Mouse (Mus musculus) embryonic facial prominence, embryonic 14.5 days (tissue): ENCODE data around the gene Ybx2. TPM values are rescaled to one million over a fixed set of nuclear protein-coding genes. Genes with fewer than 3 reads are reported as not detected.
A peak's percentile ranks its signal among the peaks of the same experiment; 100 is the strongest.

Experiments
- ATAC-seq: fragments of 200-750 bp; cut with Nextera tagmentation; 2 replicates; pipeline ENCODE4 v1.8.0; 2017; ENCODE audit warnings: low read depth, moderate number of reproducible peaks, moderate TSS enrichment
- DNase-seq: peaks from one replicate; pipeline ENCODE4 v3.0.0-alpha.2; 2015; ENCODE audit warnings: low spot score
- H3K27ac ChIP-seq: fragments of 300-500 bp; sonication (generic); replicated peaks from 2 replicates; pipeline ENCODE4 v1.5.1; 2014; ENCODE audit warnings: low read depth, mild to moderate bottlenecking, low read length, moderate library complexity
- H3K27me3 ChIP-seq: fragments of 300-500 bp; sonication (generic); replicated peaks from 2 replicates; pipeline ENCODE4 v1.6.1; 2014; ENCODE audit warnings: low read length; ENCODE audit not compliant: control insufficient read depth, insufficient read depth
- H3K36me3 ChIP-seq: fragments of 300-500 bp; sonication (generic); 2 replicates; pipeline ENCODE4 v1.6.1; 2014; ENCODE audit warnings: low read length, mixed read lengths; ENCODE audit not compliant: control insufficient read depth, insufficient read depth
- H3K4me1 ChIP-seq: fragments of 300-500 bp; sonication (generic); 2 replicates; pipeline ENCODE4 v1.6.1; 2014; ENCODE audit warnings: antibody characterized with exemption, low read length; ENCODE audit not compliant: control insufficient read depth, insufficient read depth
- H3K4me2 ChIP-seq: fragments of 300-500 bp; sonication (generic); 2 replicates; pipeline ENCODE4 v1.6.1; 2014; ENCODE audit warnings: low read depth, mild to moderate bottlenecking, low read length, moderate library complexity, mixed read lengths
- H3K4me3 ChIP-seq: fragments of 300-500 bp; sonication (generic); 2 replicates; pipeline ENCODE4 v1.5.1; 2014; ENCODE audit warnings: low read depth, mild to moderate bottlenecking, low read length
- H3K9ac ChIP-seq: fragments of 300-500 bp; sonication (generic); 2 replicates; pipeline ENCODE4 v1.6.1; 2014; ENCODE audit warnings: low read depth, mild to moderate bottlenecking, low read length, moderate library complexity, mixed read lengths
- H3K9me3 ChIP-seq: fragments of 300-500 bp; sonication (generic); 2 replicates; pipeline ENCODE4 v1.6.1; 2016; ENCODE audit warnings: low read length; ENCODE audit not compliant: control insufficient read depth
- WGBS: fragments of 180-500 bp; shearing (Covaris S2); extraction: QIAGEN DNeasy Blood & Tissue Kit; methylation state at CpG from one replicate; pipeline ENCODE4 v1.1.7; 2014; 5-methylcytosine and 5-hydroxymethylcytosine counted together
- polyA plus RNA-seq: library from polyadenylated mRNA; unstranded; fragments of >200 nt; fragmentation: Nextera tagmentation; extraction: Ambion mirVana; gene quantifications from 2 replicates; pipeline ENCODE4 v1.2.1, GENCODE M21; 2014

The Ybx2 gene
- polyA plus RNA-seq, 1 experiment from 2014 or later = 4.2 TPM

GRCm38 (mm10) chr11:69901993-69902392, 33.6 kb upstream of the Ybx2 start:
- peaks cover 19% of the 10 kb centered on the region for H3K4me1 ChIP-seq
- peak overlapping the region; percentile 87 for H3K4me3 ChIP-seq
- no peaks in the 10 kb centered on the region for H3K27me3 ChIP-seq
- no peaks in the 10 kb centered on the region for H3K9me3 ChIP-seq
- H3K4me2 ChIP-seq = peak overlapping the region; percentile 98
- DNase-seq (no peak), ATAC-seq (no peak)
- H3K36me3 ChIP-seq = peaks cover 35% of the 10 kb centered on the region
- peak overlapping the region; percentile 96 for H3K27ac ChIP-seq
- WGBS = under 1% methylated on average over 37 of the region's 39 CpGs
- peak overlapping the region; percentile 88 for H3K9ac ChIP-seq

GRCm38 (mm10) chr11:69902972-69903371, 32.6 kb upstream of the Ybx2 start:
- H3K27me3 ChIP-seq = no peaks in the 10 kb centered on the region
- no peak for DNase-seq
- no peak for ATAC-seq
- H3K9me3 ChIP-seq = no peaks in the 10 kb centered on the region
- H3K36me3 ChIP-seq = peaks cover 45% of the 10 kb centered on the region
- peaks cover 19% of the 10 kb centered on the region for H3K4me1 ChIP-seq
- peak overlapping the region; percentile 87; the same call in 1 of the 2 replicates for H3K4me3 ChIP-seq
- H3K4me2 ChIP-seq = peak overlapping the region; percentile 98
- H3K9ac ChIP-seq = peak overlapping the region; percentile 40; the same call in 1 of the 2 replicates
- 92% methylated on average over 8 of the region's 13 CpGs for WGBS
- no peak overlapping the region for H3K27ac ChIP-seq

- no peak for DNase-seq
- no peak overlapping the region for H3K9ac ChIP-seq
- H3K4me1 ChIP-seq = peaks cover 14% of the 10 kb centered on the region
- no peaks in the 10 kb centered on the region for H3K9me3 ChIP-seq
- H3K4me3 ChIP-seq = no peak overlapping the region
- peaks cover 58% of the 10 kb centered on the region for H3K36me3 ChIP-seq
- ATAC-seq = no peak
- H3K27ac ChIP-seq = no peak overlapping the region
- WGBS = 90% methylated on average over 8 of the region's 9 CpGs
- H3K27me3 ChIP-seq = no peaks in the 10 kb centered on the region
- no peak overlapping the region for H3K4me2 ChIP-seq
Observed at GRCm38 (mm10) chr11:69904311-69904710, 31.3 kb upstream of the Ybx2 start.

- 91% methylated on average over 11 of the region's 11 CpGs for WGBS
- H3K36me3 ChIP-seq = peaks cover 96% of the 10 kb centered on the region
- no peak overlapping the region for H3K4me3 ChIP-seq
- H3K9me3 ChIP-seq = no peaks in the 10 kb centered on the region
- H3K4me2 ChIP-seq = no peak overlapping the region
- no peak for ATAC-seq
- H3K4me1 ChIP-seq = no peaks in the 10 kb centered on the region
- H3K27me3 ChIP-seq = no peaks in the 10 kb centered on the region
- no peak overlapping the region for H3K27ac ChIP-seq
- DNase-seq = no peak
- no peak overlapping the region for H3K9ac ChIP-seq
Observed at GRCm38 (mm10) chr11:69908645-69909044, 27.0 kb upstream of the Ybx2 start.

GRCm38 (mm10) chr11:69909174-69909573, 26.4 kb upstream of the Ybx2 start:
- H3K4me3 ChIP-seq = no peak overlapping the region
- DNase-seq (no peak), ATAC-seq (no peak)
- no peak overlapping the region for H3K9ac ChIP-seq
- 91% methylated on average over 5 of the region's 5 CpGs for WGBS
- no peaks in the 10 kb centered on the region for H3K4me1 ChIP-seq
- H3K27ac ChIP-seq = no peak overlapping the region
- no peaks in the 10 kb centered on the region for H3K9me3 ChIP-seq
- peaks cover 91% of the 10 kb centered on the region for H3K36me3 ChIP-seq
- no peak overlapping the region for H3K4me2 ChIP-seq
- H3K27me3 ChIP-seq = no peaks in the 10 kb centered on the region

GRCm38 (mm10) chr11:69910177-69910576, 25.4 kb upstream of the Ybx2 start:
- WGBS = 96% methylated on average over 8 of the region's 8 CpGs
- H3K4me3 ChIP-seq = no peak overlapping the region
- no peak for DNase-seq
- no peak overlapping the region for H3K4me2 ChIP-seq
- no peak for ATAC-seq
- no peaks in the 10 kb centered on the region for H3K4me1 ChIP-seq
- no peaks in the 10 kb centered on the region for H3K27me3 ChIP-seq
- H3K9ac ChIP-seq = no peak overlapping the region
- H3K9me3 ChIP-seq = no peaks in the 10 kb centered on the region
- peaks cover 87% of the 10 kb centered on the region for H3K36me3 ChIP-seq
- no peak overlapping the region for H3K27ac ChIP-seq

- Histone ChIP-seq H3K4me1 (no peaks in the 10 kb centered on the region), H3K9ac (no peak overlapping the region), H3K4me3 (no peak overlapping the region), H3K27ac (no peak overlapping the region), H3K9me3 (no peaks in the 10 kb centered on the region), H3K27me3 (no peaks in the 10 kb centered on the region), H3K4me2 (no peak overlapping the region), H3K36me3 (peaks cover 87% of the 10 kb centered on the region)
- no peak for DNase-seq
- no peak for ATAC-seq
- WGBS = 88% methylated on average over 16 of the region's 17 CpGs
Observed at GRCm38 (mm10) chr11:69910781-69911560, 24.6 kb upstream of the Ybx2 start.

- ATAC-seq = no peak
- no peak for DNase-seq
- Histone ChIP-seq H3K9ac (no peak overlapping the region), H3K4me1 (no peaks in the 10 kb centered on the region), H3K27me3 (no peaks in the 10 kb centered on the region), H3K36me3 (peaks cover 87% of the 10 kb centered on the region), H3K9me3 (no peaks in the 10 kb centered on the region), H3K27ac (no peak overlapping the region), H3K4me3 (no peak overlapping the region), H3K4me2 (no peak overlapping the region)
- 89% methylated on average over 5 of the region's 6 CpGs for whole genome bisulfite sequencing
Observed at GRCm38 (mm10) chr11:69911701-69912100, 23.9 kb upstream of the Ybx2 start.
